Mouse (Mus musculus): ENCODE data around the gene Ttll13. TPM values are rescaled to one million over a fixed set of nuclear protein-coding genes. Genes with fewer than 3 reads are reported as not detected.

The Ttll13 gene
- total RNA-seq, 1 experiment from 2014 or later, result not detected

GRCm38 (mm10) chr7:80246859-80247258 lies 683 bp downstream of the Ttll13 start:
- ATAC-seq (replicated peaks in 1 of 2; ENCODE audit: insufficient read depth in 1 of 2, low FRiP score in 2 of 2, low TSS enrichment in 1 of 2, low read depth in 1 of 2, poor library complexity in 2 of 2, severe bottlenecking in 2 of 2), result peak in 1 of 2 experiments; percentile 33; a peak in 2 of 4 replicates

DNA sequence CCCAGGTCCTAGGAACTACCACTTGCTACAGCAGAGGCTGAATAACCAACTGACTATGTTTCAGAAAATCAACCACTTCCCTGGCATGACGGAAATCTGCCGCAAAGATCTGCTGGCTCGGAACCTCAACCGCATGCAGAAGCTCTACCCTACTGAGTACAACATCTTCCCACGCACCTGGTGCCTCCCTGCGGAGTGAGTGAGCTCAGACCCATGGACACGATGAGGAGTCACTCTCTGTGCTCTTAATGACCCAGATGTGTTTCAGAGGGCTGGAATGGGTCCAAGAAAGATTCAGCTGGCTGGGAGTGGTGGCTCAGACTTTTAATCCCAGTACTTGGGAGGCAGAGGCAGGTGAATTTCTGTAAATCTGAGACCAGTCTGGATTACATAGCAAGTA lies 6.3 kb downstream of the Ttll13 start:
- no peak for ATAC-seq (replicated peaks in 1 of 2; ENCODE audit: insufficient read depth in 1 of 2, low FRiP score in 2 of 2, low TSS enrichment in 1 of 2, low read depth in 1 of 2, poor library complexity in 2 of 2, severe bottlenecking in 2 of 2)

- ATAC-seq (replicated peaks in 1 of 2; ENCODE audit: insufficient read depth in 1 of 2, low FRiP score in 2 of 2, low TSS enrichment in 1 of 2, low read depth in 1 of 2, poor library complexity in 2 of 2, severe bottlenecking in 2 of 2), result no peak
Observed at GRCm38 (mm10) chr7:80252886-80253285, 6.7 kb downstream of the Ttll13 start.

- ATAC-seq (replicated peaks in 1 of 2; ENCODE audit: insufficient read depth in 1 of 2, low FRiP score in 2 of 2, low TSS enrichment in 1 of 2, low read depth in 1 of 2, poor library complexity in 2 of 2, severe bottlenecking in 2 of 2), result no peak
Observed at GRCm38 (mm10) chr7:80255981-80256380, 9.8 kb downstream of the Ttll13 start.

DNA sequence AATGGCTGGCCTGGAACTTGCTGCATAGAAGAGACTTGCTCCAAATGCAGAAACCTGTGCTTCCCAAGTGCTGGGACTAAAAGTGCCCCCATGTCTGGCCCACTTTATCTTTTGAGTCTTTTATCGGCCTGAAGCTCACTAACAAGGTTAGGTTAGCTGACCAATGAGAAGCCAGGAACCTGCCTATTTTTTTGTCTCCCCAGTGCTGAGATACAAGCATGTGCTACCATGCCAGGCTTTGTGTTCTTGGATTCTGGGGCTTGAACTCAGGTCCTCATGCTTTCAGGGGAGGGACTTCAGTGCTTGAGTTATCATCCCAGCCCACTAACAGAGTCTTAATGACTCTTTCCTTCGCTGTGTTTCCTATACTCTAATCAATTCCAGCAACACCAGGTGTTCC lies 11.5 kb downstream of the Ttll13 start:
- no peak for ATAC-seq (replicated peaks in 1 of 2; ENCODE audit: insufficient read depth in 1 of 2, low FRiP score in 2 of 2, low TSS enrichment in 1 of 2, low read depth in 1 of 2, poor library complexity in 2 of 2, severe bottlenecking in 2 of 2)

DNA sequence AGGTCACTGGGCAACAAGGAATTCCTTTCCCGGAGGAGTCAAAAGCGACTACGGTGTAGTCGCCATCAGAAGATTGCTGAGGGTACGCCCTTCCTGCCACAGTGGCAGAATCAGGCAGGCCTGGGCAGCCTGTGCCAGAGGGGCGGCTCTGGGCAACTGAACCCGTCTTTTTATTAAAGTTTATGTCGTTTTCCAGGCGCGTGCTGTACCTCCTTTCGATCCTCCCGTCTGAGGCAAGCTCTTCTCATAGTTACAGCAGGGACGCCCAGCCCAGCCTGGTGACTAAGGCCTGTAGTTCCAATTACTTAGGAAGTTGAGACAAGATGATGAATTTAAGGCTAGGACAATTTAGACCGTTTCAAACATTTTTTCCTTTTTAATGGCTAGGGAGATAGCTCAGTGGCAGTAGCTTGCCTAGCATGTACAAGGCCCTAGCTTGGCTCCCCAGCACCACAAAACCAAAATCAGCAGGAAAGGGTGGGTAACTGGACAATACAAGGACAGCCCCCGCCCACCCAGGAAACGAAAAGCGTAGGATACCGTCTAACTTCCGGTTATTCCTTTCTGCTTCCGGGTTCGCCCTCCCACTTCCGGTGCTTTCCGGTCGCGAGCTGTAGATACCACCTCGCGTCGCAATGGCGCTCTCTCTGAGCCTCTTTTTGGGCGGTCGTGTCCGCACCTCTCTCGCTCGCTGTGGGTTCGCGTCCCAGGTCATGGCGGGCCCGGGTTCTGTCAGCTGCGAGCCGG lies 14.6 kb downstream of the Ttll13 start, which contains the start of gene Ngrn:
Gene Ngrn (plus strand): TSS at position 591 of the 747 bp plus-strand sequence.
- peak; percentile 63 to 85 for ATAC-seq (replicated peaks in 1 of 2; ENCODE audit: insufficient read depth in 1 of 2, low FRiP score in 2 of 2, low TSS enrichment in 1 of 2, low read depth in 1 of 2, poor library complexity in 2 of 2, severe bottlenecking in 2 of 2)

DNA sequence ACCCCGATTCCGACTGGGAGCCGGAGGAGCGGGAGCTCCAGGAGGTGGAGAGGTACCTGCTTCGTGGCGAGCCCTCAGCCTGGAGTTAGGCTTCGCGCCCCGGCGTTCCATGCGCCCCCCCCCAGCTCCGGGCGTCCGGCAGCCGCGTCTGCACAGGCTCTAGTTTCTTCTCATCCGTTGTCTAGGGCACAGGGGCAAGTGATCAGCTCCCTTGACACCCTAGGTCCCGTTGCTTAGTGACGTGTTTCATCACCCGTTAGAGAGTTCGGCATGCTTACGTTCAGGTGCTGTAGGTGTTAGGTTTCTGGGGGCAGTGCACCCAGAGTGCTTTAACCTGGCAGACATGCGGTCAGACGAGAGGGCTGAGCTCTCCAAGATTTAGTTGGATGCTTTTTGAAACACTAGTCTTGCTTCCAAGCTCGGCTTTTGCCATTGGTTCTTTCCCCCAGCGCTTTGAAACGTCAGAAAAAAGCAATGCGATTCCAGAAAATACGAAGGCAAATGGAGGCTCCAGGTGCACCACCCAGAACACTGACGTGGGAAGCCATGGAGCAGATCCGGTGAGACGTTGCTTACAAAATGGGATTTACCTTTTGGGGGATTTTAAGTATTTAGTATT lies 15.3 kb downstream of the Ttll13 start:
- ATAC-seq (replicated peaks in 1 of 2; ENCODE audit: insufficient read depth in 1 of 2, low FRiP score in 2 of 2, low TSS enrichment in 1 of 2, low read depth in 1 of 2, poor library complexity in 2 of 2, severe bottlenecking in 2 of 2), result peak in 1 of 2 experiments; percentile 30; a peak in 2 of 4 replicates

- no peak for ATAC-seq (replicated peaks in 1 of 2; ENCODE audit: insufficient read depth in 1 of 2, low FRiP score in 2 of 2, low TSS enrichment in 1 of 2, low read depth in 1 of 2, poor library complexity in 2 of 2, severe bottlenecking in 2 of 2)
Observed at GRCm38 (mm10) chr7:80264606-80265005, 18.4 kb downstream of the Ttll13 start.

- no peak for ATAC-seq (replicated peaks in 1 of 2; ENCODE audit: insufficient read depth in 1 of 2, low FRiP score in 2 of 2, low TSS enrichment in 1 of 2, low read depth in 1 of 2, poor library complexity in 2 of 2, severe bottlenecking in 2 of 2)
Observed at GRCm38 (mm10) chr7:80267764-80268163, 21.6 kb downstream of the Ttll13 start.

- peak; percentile 87 to 89 for ATAC-seq (replicated peaks in 1 of 2; ENCODE audit: insufficient read depth in 1 of 2, low FRiP score in 2 of 2, low TSS enrichment in 1 of 2, low read depth in 1 of 2, poor library complexity in 2 of 2, severe bottlenecking in 2 of 2)
Observed at GRCm38 (mm10) chr7:80268897-80269750, 22.9 kb downstream of the Ttll13 start, which contains the start of gene Vps33b. Gene Vps33b, plus strand, starts transcription at chr7:80269649.

DNA sequence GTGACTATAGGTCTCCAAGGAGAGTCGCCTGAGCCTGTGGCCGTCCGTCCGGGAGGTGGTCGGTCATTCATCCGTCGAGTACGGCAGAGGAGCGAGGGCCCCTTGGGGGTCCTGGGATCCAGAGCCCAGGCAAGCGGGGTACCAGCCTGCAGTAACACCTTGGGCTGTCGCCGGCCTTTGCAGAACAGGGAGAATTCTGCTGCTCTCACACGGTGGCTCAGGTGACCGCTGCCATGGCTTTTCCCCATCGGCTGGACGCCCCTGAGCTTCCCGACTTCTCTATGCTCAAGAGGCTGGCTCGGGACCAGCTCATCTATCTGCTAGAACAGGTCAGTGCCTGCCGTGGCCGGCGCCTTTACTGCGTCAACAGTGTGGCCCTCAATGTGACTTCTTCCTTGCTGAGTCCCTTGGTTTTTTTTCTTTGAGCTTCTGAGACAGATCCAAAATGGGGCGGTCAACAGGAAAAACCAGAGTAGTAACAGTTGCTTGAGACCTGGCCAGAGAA lies 23.6 kb downstream of the Ttll13 start:
- ATAC-seq (replicated peaks in 1 of 2; ENCODE audit: insufficient read depth in 1 of 2, low FRiP score in 2 of 2, low TSS enrichment in 1 of 2, low read depth in 1 of 2, poor library complexity in 2 of 2, severe bottlenecking in 2 of 2), result peak in 1 of 2 experiments; percentile 23; a peak in 2 of 4 replicates

DNA sequence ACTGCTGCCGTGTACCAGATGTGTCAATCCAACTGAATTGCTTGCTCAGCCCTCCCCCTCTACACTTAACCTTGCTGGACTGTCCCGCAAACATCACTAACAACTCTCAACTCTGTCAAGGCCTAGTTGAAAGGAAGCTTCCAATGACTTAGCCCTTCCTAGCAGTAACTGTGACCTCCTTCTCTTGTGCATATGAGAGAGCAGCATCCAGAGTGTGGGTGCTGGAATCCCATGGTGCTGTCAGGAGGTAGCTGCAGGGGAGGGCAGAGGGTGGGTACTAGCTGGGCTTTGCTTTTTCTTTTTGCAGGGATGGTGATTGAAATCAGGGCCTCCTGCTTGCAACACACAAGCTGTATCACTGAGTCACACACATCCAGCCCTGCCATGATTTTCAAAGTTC lies 27.3 kb downstream of the Ttll13 start:
- no peak for ATAC-seq (replicated peaks in 1 of 2; ENCODE audit: insufficient read depth in 1 of 2, low FRiP score in 2 of 2, low TSS enrichment in 1 of 2, low read depth in 1 of 2, poor library complexity in 2 of 2, severe bottlenecking in 2 of 2)

DNA sequence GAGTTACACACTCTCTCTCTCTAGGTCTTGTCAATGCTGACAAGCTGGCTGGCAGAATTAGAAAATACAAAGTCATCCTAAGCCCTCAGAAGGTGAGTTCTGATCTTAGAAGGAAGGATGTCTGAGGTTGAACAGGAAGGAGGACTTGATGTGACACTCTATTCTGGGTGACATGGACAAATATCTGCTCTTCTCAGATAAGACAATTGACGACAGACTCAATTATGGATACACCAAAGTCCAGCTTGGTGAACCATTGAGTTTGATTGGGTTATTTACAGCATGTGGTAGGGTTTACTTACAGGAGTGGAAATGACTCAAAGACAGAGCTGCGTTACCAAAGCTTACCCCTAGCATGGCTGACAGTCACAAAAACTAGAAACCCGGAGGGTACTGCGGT lies 30.2 kb downstream of the Ttll13 start:
- ATAC-seq (replicated peaks in 1 of 2; ENCODE audit: insufficient read depth in 1 of 2, low FRiP score in 2 of 2, low TSS enrichment in 1 of 2, low read depth in 1 of 2, poor library complexity in 2 of 2, severe bottlenecking in 2 of 2), result no peak

- no peak for ATAC-seq (replicated peaks in 1 of 2; ENCODE audit: insufficient read depth in 1 of 2, low FRiP score in 2 of 2, low TSS enrichment in 1 of 2, low read depth in 1 of 2, poor library complexity in 2 of 2, severe bottlenecking in 2 of 2)
Observed at GRCm38 (mm10) chr7:80280032-80280431, 33.9 kb downstream of the Ttll13 start.

DNA sequence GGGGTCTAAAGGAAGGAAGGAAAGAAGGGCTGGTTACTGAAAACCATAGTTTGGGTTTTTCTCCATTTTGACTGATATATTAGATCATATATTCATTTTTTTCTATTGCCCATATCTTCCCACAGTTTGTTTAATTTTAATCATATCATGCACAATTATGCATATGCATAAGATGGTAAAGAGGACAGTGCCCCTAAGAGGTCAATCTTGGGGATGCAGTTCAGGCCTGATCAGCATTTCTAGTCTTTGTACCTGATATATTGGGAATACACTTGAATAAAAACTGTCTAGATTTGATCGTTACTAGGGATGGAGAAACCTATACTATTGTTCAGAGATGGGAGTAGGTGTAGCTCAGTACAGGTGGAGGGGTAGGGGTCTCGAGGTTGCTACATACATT lies 34.8 kb downstream of the Ttll13 start:
- ATAC-seq (replicated peaks in 1 of 2; ENCODE audit: insufficient read depth in 1 of 2, low FRiP score in 2 of 2, low TSS enrichment in 1 of 2, low read depth in 1 of 2, poor library complexity in 2 of 2, severe bottlenecking in 2 of 2), result no peak

- no peak for ATAC-seq (replicated peaks in 1 of 2; ENCODE audit: insufficient read depth in 1 of 2, low FRiP score in 2 of 2, low TSS enrichment in 1 of 2, low read depth in 1 of 2, poor library complexity in 2 of 2, severe bottlenecking in 2 of 2)
Observed at GRCm38 (mm10) chr7:80281646-80282045, 35.5 kb downstream of the Ttll13 start.

DNA sequence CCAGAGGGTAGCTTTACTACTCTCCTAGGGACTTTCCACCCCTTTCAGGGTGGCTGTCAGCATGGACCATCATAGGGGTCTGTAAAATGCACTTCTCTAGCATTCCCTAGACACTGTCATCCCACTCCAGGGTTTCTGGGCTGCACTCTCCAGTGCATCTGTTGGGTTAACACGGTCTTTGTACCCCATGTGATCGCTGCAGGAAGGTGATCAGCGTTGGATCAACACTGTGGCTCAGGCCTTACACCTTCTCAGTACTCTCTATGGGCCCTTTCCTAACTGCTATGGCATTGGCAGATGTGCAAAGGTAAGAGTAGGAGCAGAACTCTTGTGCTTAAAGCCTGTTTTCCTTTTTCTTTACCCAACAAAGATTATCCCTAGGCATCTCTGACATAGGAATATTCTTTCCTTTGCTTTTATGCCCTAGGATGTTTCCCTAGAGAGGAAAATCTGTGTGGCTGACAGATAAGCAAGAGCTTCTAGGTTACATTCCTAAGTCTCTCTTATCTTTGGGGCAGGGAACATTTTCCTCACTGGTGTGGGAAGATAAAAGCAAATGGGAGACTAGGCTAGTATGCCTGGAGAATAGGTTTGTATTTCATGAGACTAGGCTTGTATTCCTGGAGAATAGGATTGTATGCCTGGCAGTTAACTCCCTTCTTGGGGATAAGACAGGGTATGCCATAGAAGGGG lies 37.2 kb downstream of the Ttll13 start:
- ATAC-seq (replicated peaks in 1 of 2; ENCODE audit: insufficient read depth in 1 of 2, low FRiP score in 2 of 2, low TSS enrichment in 1 of 2, low read depth in 1 of 2, poor library complexity in 2 of 2, severe bottlenecking in 2 of 2), result no peak

Data from hematopoietic stem cell, adult 5-6 weeks (primary cell).